Mouse (Mus musculus): ENCODE measurements at regions not wholly inside any gene's neighbourhood (a gene's known extent, or its start where the extent isn't known, plus 50 kb on each side); places are given as distances from the start of the nearest gene placed in this dataset.

- no peak for DNase-seq
- intact Hi-C loops (cut with DNase I) = no loop called here
Observed at GRCm38 (mm10) chr10:120625474-120625873, 149.2 kb upstream of the Hmga2 start.

- no peak for DNase-seq
- intact Hi-C loops (cut with DNase I) = no loop called here
Observed at GRCm38 (mm10) chr10:120624203-120624942, 148.1 kb upstream of the Hmga2 start.

GRCm38 (mm10) chr10:120616406-120617015, 140.2 kb upstream of the Hmga2 start:
- intact Hi-C loops (cut with DNase I) = no loop called here
- no peak for DNase-seq

GRCm38 (mm10) chr10:120612351-120612750, 136.1 kb upstream of the Hmga2 start:
- DNase-seq = no peak
- intact Hi-C loops (cut with DNase I) = no loop called here

GRCm38 (mm10) chr10:120610076-120610475, 133.8 kb upstream of the Hmga2 start:
- intact Hi-C loops (cut with DNase I) = no loop called here
- DNase-seq = peak; percentile 12 to 44

GRCm38 (mm10) chr10:120604506-120604905, 128.2 kb upstream of the Hmga2 start:
- no peak for DNase-seq
- intact Hi-C loops (cut with DNase I) = no loop called here

GRCm38 (mm10) chr10:120603167-120603566, 126.9 kb upstream of the Hmga2 start:
- intact Hi-C loops (cut with DNase I) = no loop called here
- DNase-seq = no peak

- intact Hi-C loops (cut with DNase I) = no loop called here
- DNase-seq = no peak
Observed at GRCm38 (mm10) chr10:120600735-120601134, 124.5 kb upstream of the Hmga2 start.

GRCm38 (mm10) chr10:120599551-120599950, 123.3 kb upstream of the Hmga2 start:
- intact Hi-C loops (cut with DNase I) = no loop called here
- DNase-seq = no peak

GRCm38 (mm10) chr10:120597320-120597887, 121.1 kb upstream of the Hmga2 start:
- no peak for DNase-seq
- intact Hi-C loops (cut with DNase I) = no loop called here

GRCm38 (mm10) chr10:120595145-120595544, 118.9 kb upstream of the Hmga2 start:
- no peak for DNase-seq
- intact Hi-C loops (cut with DNase I) = no loop called here

GRCm38 (mm10) chr10:120593876-120594275, 117.6 kb upstream of the Hmga2 start:
- intact Hi-C loops (cut with DNase I) = no loop called here
- DNase-seq = no peak

GRCm38 (mm10) chr10:120589659-120590058, 113.4 kb upstream of the Hmga2 start:
- intact Hi-C loops (cut with DNase I) = loop anchor here (5.0 kb wide), 1 partner anchor 283 kb away; no protein-coding TSS in a partner anchor
- no peak for DNase-seq

GRCm38 (mm10) chr10:120587854-120588633, 111.8 kb upstream of the Hmga2 start:
- intact Hi-C loops (cut with DNase I) = loop anchor here (2.0 to 5.0 kb wide), 2 partner anchors 115 to 284 kb away; no protein-coding TSS in a partner anchor

GRCm38 (mm10) chr10:120587179-120587578, 110.9 kb upstream of the Hmga2 start:
- intact Hi-C loops (cut with DNase I) = loop anchor here (2.0 to 5.0 kb wide), 2 partner anchors 116 to 285 kb away; no protein-coding TSS in a partner anchor
- DNase-seq = peak; percentile 40 to 62

More at GRCm38 (mm10) chr10:120587854-120588633, 111.8 kb upstream of the Hmga2 start:
- DNase-seq = no peak

- peak; percentile 9 to 12 for DNase-seq
- intact Hi-C loops (cut with DNase I) = no loop called here
Observed at GRCm38 (mm10) chr10:120582497-120582896, 106.2 kb upstream of the Hmga2 start.

- intact Hi-C loops (cut with DNase I) = no loop called here
- no peak for DNase-seq
Observed at GRCm38 (mm10) chr10:120581547-120581946, 105.3 kb upstream of the Hmga2 start.

GRCm38 (mm10) chr10:120576886-120577285, 100.6 kb upstream of the Hmga2 start:
- intact Hi-C loops (cut with DNase I) = no loop called here
- DNase-seq = no peak

- no peak for DNase-seq
- intact Hi-C loops (cut with DNase I) = no loop called here
Observed at GRCm38 (mm10) chr10:120576148-120576547, 99.9 kb upstream of the Hmga2 start.

- no peak for DNase-seq
- intact Hi-C loops (cut with DNase I) = no loop called here
Observed at GRCm38 (mm10) chr10:120571340-120571739, 95.1 kb upstream of the Hmga2 start.

GRCm38 (mm10) chr10:120565992-120566391, 89.7 kb upstream of the Hmga2 start:
- intact Hi-C loops (cut with DNase I) = no loop called here
- DNase-seq = no peak
